Mouse (Mus musculus) liver, adult 2 months (tissue): Measurements from ENCODE around the gene Csf1. TPM values are rescaled to one million over a fixed set of nuclear protein-coding genes. Genes with fewer than 3 reads are reported as not detected.
A peak's percentile ranks its signal among the peaks of the same experiment; 100 is the strongest.

Experiments used
- DNase-seq: peaks from one replicate; pipeline ENCODE4 v3.0.0-alpha.2; 2011; ENCODE audit warnings: low read depth, low spot score; ENCODE audit errors: extremely low read depth
- H3K27ac ChIP-seq: fragments of 200-500 bp; replicated peaks from 2 replicates; pipeline ENCODE4 v1.5.1; 2012; ENCODE audit warnings: low read depth, mild to moderate bottlenecking, control low read depth, inconsistent platforms, low read length; ENCODE audit not compliant: insufficient read depth
- H3K27me3 ChIP-seq: fragments of 200-500 bp; 2 replicates; pipeline ENCODE4 v1.6.1; 2012; ENCODE audit warnings: mild to moderate bottlenecking, moderate library complexity, low read length, inconsistent platforms; ENCODE audit not compliant: control insufficient read depth, insufficient read depth
- H3K36me3 ChIP-seq: fragments of 200-500 bp; 2 replicates; pipeline ENCODE4 v1.6.1; 2012; ENCODE audit warnings: low read length, inconsistent platforms; ENCODE audit not compliant: control insufficient read depth, insufficient read depth
- H3K4me1 ChIP-seq: fragments of 200-500 bp; 2 replicates; pipeline ENCODE4 v1.6.1; 2011; ENCODE audit warnings: low read length; ENCODE audit not compliant: control insufficient read depth, insufficient read depth
- H3K4me3 ChIP-seq: fragments of 200-500 bp; 2 replicates; pipeline ENCODE4 v1.5.1; 2011; ENCODE audit warnings: low read depth, mild to moderate bottlenecking, control low read depth, low read length, moderate library complexity; ENCODE audit not compliant: insufficient read depth
- H3K79me2 ChIP-seq: fragments of 200-500 bp; 2 replicates; pipeline ENCODE4 v1.6.1; 2012; ENCODE audit warnings: inconsistent platforms, mild to moderate bottlenecking, low read length, moderate library complexity; ENCODE audit not compliant: control insufficient read depth, insufficient read depth
- H3K9ac ChIP-seq: fragments of 200-500 bp; 2 replicates; pipeline ENCODE4 v1.6.1; 2012; ENCODE audit warnings: low read depth, mild to moderate bottlenecking, control low read depth, inconsistent platforms, low read length
- CTCF ChIP-seq: fragments of 200-500 bp; IDR thresholded peaks from 2 replicates; pipeline ENCODE4 v1.5.1; 2011; ENCODE audit warnings: low read depth, low read length, control low read depth
- POLR2A ChIP-seq: fragments of 200-500 bp; IDR thresholded peaks from 2 replicates; pipeline ENCODE4 v1.6.1; 2011; ENCODE audit warnings: low read length, control low read depth; ENCODE audit not compliant: insufficient read depth; ENCODE audit errors: extremely low read depth
- WGBS: fragments of 180-500 bp; shearing (Covaris S2); methylation state at CpG from one replicate; pipeline ENCODE4 v1.1.7; 2018; 5-methylcytosine and 5-hydroxymethylcytosine counted together
- polyA plus RNA-seq: library from polyadenylated mRNA; depleted of rRNA; stranded (reverse); fragments of >200 nt; gene quantifications from 2 replicates; pipeline ENCODE4 v1.2.3, GENCODE M21; 2012; rRNA removed
- total RNA-seq: library from RNA; depleted of rRNA; stranded (reverse); fragments of >200 nt; gene quantifications from 2 replicates; pipeline ENCODE4 v1.2.3, GENCODE M21; 2014; rRNA removed

The Csf1 gene
- total and polyA plus RNA-seq, 2 experiments = 3.3 to 6.6 TPM

- Histone ChIP-seq H3K4me3 (peak within 1 kb of the TSS; percentile 87), H3K4me1 (peaks cover 13% of the 10 kb centered on the region), H3K36me3 (no peaks in the 10 kb centered on the region), H3K79me2 (peaks cover 16% of the 10 kb centered on the region), H3K9ac (peak within 1 kb of the TSS; percentile 89), H3K27me3 (no peaks in the 10 kb centered on the region), H3K27ac (peak within 1 kb of the TSS; percentile 87)
- DNase-seq = peak; percentile 89
- TF ChIP-seq CTCF (peak; percentile 97), POLR2A (peak; percentile 89)
- under 1% methylated on average over 92 of the region's 93 CpGs for WGBS
Measured at GRCm38 (mm10) chr3:107695948-107696881, 64.1 kb downstream of the Csf1 start, which contains the start of gene Ahcyl1. Gene Ahcyl1, minus strand, starts transcription at chr3:107696560.

GRCm38 (mm10) chr3:107695219-107695947, 64.9 kb downstream of the Csf1 start:
- peak overlapping the region; percentile 89 for H3K9ac ChIP-seq
- no peak for DNase-seq
- H3K4me3 ChIP-seq = peak overlapping the region; percentile 87
- no peaks in the 10 kb centered on the region for H3K36me3 ChIP-seq
- no peaks in the 10 kb centered on the region for H3K27me3 ChIP-seq
- TF ChIP-seq POLR2A (no peak), CTCF (no peak)
- 4% methylated on average over 16 of the region's 16 CpGs for whole genome bisulfite sequencing
- H3K79me2 ChIP-seq = peaks cover 20% of the 10 kb centered on the region
- H3K27ac ChIP-seq = peak overlapping the region; percentile 75
- H3K4me1 ChIP-seq = peaks cover 22% of the 10 kb centered on the region

DNA sequence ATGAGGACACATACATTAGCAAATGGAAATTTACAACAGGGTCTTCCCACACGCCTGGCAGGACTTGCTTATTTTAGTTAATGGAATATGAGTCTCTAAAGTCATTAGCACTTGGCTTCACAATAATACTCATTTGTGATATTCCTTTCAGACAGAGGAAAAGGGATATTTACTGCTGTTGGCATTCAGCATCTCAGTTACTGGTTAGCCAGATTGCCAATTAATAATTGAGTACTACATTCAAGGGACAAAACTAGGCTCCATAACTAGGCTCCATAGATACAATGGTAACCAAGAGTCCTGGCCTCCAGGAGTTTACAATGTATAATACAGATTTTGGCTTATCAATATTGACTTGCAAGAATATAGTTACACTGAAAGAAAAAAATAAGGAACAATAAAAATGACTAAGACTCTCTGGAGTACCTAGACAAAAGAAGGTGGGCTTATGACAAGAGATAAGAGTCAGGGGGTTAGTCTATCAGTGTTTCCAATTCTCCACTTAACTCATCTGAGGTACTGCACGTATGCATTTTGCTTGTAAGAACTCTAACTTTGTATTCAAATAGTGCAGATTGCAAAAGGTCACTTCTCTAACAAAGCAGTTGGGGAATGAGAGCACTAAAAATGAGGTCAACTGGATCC, 65.9 kb downstream of the Csf1 start:
- Histone ChIP-seq H3K4me3 (no peak overlapping the region), H3K9ac (no peak overlapping the region), H3K27ac (no peak overlapping the region), H3K27me3 (no peaks in the 10 kb centered on the region), H3K79me2 (peaks cover 20% of the 10 kb centered on the region), H3K36me3 (no peaks in the 10 kb centered on the region), H3K4me1 (peaks cover 28% of the 10 kb centered on the region)
- DNase-seq = no peak
- no peak for TF ChIP-seq POLR2A
- TF ChIP-seq CTCF = no peak
- 44% methylated on average over 2 of the region's 2 CpGs for WGBS

Other genes starting within 250 kb of the Csf1 start
- 0.07 TPM in 1 of 2 replicates, not detected in the other for gene Slc6a17, start 242.5 kb downstream of the Csf1 start, total RNA-seq
- gene Slc6a17, start 242.5 kb downstream of the Csf1 start, polyA plus RNA-seq = 0.02 TPM in 1 of 2 replicates, not detected in the other
- not detected in 2 replicates for gene Ubl4b, start 205.4 kb downstream of the Csf1 start, total RNA-seq
- not detected in 2 replicates for gene Ubl4b, start 205.4 kb downstream of the Csf1 start, polyA plus RNA-seq
- not detected in 2 replicates for gene Alx3, start 165.4 kb downstream of the Csf1 start, total RNA-seq
- not detected in 2 replicates for gene Alx3, start 165.4 kb downstream of the Csf1 start, polyA plus RNA-seq
- gene Gm10961, start 129.1 kb downstream of the Csf1 start, total RNA-seq = not detected in 2 replicates
- not detected in 2 replicates for gene Gm10961, start 129.1 kb downstream of the Csf1 start, polyA plus RNA-seq
- gene Strip1, start 128.8 kb downstream of the Csf1 start, total RNA-seq = 6.0 and 7.7 TPM in 2 replicates
- 17.7 and 23.8 TPM in 2 replicates for gene Strip1, start 128.8 kb downstream of the Csf1 start, polyA plus RNA-seq
- 50.2 and 52.9 TPM in 2 replicates for gene Ahcyl1, start 63.9 kb downstream of the Csf1 start, total RNA-seq
- gene Ahcyl1, start 63.9 kb downstream of the Csf1 start, polyA plus RNA-seq = 40.4 and 42.3 TPM in 2 replicates
- gene Eps8l3, start 116.8 kb upstream of the Csf1 start, total RNA-seq = under 0.01 TPM in 1 of 2 replicates, not detected in the other
- gene Eps8l3, start 116.8 kb upstream of the Csf1 start, polyA plus RNA-seq = 0.06 and 0.07 TPM in 2 replicates
- 17.9 and 21.8 TPM in 2 replicates for gene Gstm5, start 135.4 kb upstream of the Csf1 start, total RNA-seq
- gene Gstm5, start 135.4 kb upstream of the Csf1 start, polyA plus RNA-seq = 11.4 and 12.5 TPM in 2 replicates
- 69.8 and 99.1 TPM in 2 replicates for gene Gstm7, start 171.3 kb upstream of the Csf1 start, total RNA-seq
- 108 and 130 TPM in 2 replicates for gene Gstm7, start 171.3 kb upstream of the Csf1 start, polyA plus RNA-seq
- gene Gstm6, start 183.3 kb upstream of the Csf1 start, total RNA-seq = 96.1 and 97.1 TPM in 2 replicates
- gene Gstm6, start 183.3 kb upstream of the Csf1 start, polyA plus RNA-seq = 138 and 146 TPM in 2 replicates
- gene Gstm3, start 208.8 kb upstream of the Csf1 start, total RNA-seq = 34.1 and 107 TPM in 2 replicates
- gene Gstm3, start 208.8 kb upstream of the Csf1 start, polyA plus RNA-seq = 145 and 164 TPM in 2 replicates
- 79.1 and 88.5 TPM in 2 replicates for gene Gstm2, start 226.0 kb upstream of the Csf1 start, total RNA-seq
- 222 and 270 TPM in 2 replicates for gene Gstm2, start 226.0 kb upstream of the Csf1 start, polyA plus RNA-seq